Mouse (Mus musculus) frontal cortex, postnatal 14 days (tissue): ENCODE data around the gene Hist2h2be.

Experiments
- DNase-seq, 2 experiments: peaks; one replicate each; pipeline ENCODE4 v3.0.0; 2022; ENCODE audit warnings: low spot score in 2 of 2

Hist2h2be gene

GRCm38 (mm10) chr3:96262216-96262875 lies 41.4 kb downstream of the Hist2h2be start:
- DNase-seq, result peak; percentile 70 to 80

DNA sequence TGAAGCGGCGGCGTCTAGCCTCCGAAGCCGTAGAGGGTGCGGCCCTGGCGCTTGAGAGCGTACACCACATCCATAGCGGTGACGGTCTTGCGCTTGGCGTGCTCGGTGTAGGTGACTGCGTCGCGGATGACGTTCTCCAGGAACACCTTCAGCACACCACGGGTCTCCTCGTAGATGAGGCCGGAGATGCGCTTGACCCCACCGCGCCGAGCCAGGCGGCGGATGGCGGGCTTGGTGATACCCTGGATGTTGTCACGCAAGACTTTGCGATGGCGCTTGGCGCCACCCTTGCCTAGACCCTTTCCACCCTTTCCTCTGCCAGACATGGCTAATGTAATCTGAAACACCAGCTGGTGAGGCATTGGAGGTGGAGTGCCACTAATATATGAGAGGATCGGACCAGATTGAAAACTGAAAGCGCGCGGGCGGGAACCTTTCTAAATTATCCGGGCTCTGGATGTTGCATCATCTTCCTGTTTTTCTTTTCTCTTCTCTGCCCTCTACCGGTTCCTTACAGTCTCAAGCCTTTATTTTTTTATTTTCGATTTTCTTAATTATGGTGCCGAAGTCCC lies 42.1 kb downstream of the Hist2h2be start, which contains the start of gene Hist2h4:
Gene Hist2h4, minus strand, starts transcription at position 333 of the 572 bp plus-strand sequence.
- DNase-seq, result peak; percentile 96

- DNase-seq, result peak in 1 of 2 experiments; percentile 36
Measured at GRCm38 (mm10) chr3:96263558-96264403, 42.9 kb downstream of the Hist2h2be start.

- DNase-seq, result no peak
Measured at GRCm38 (mm10) chr3:96264404-96264949, 43.6 kb downstream of the Hist2h2be start.

GRCm38 (mm10) chr3:96266132-96266710 lies 45.3 kb downstream of the Hist2h2be start:
- no peak for DNase-seq

DNA sequence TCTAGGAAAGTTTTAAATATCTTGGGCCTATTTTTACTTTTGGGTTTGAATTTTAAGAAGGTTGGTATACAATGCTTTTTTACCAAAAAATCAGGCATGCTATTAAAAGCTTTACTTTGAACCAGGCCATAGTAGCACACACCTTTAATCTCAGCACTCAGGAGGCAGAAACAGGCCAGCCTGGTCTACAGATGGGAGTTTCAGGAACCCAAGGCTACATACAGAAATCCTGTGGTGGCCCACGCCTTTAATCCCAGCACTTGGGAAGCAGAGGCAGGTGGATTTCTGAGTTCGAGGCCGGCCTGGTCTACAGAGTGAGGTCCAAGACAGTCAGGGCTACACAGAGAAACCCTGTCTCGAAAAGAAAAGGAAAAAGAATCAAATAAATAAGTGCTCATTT lies 46.6 kb downstream of the Hist2h2be start:
- DNase-seq, result no peak

DNA sequence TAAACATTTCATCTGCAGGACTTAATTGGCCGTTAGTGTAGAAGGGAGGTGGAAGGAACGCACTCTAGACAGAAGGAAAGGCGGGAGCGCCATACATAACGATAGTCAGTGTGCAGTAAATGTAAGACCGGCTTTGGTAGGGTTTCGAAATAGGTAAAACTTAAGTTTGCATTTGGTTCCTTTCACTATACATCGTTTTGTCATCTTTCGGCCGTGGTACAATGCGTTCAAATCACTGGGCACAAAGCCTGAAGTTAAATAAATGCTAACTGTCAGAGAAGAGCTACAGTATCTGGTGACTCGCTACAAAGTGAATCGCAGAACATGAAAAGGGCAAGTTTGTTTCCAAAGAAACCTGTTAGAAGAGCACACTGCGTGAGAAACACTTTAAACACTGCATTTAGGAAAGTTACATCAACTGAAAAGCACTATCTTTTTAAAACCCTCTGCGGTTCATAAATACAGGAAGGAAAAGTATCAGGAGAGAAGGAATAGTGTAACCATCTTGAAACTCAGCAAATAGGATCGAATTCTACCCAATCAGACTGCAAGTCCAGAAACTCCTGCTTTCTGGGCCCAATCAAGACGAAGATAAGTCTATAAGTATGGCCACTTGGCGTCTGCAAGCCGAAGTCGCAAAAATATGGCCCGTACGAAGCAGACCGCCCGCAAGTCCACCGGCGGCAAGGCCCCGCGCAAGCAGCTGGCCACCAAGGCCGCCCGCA lies 47.3 kb downstream of the Hist2h2be start, which contains the start of gene Hist2h3b:
Gene Hist2h3b, plus strand, starts transcription at position 604 of the 725 bp plus-strand sequence.
- DNase-seq, result peak; percentile 74

DNA sequence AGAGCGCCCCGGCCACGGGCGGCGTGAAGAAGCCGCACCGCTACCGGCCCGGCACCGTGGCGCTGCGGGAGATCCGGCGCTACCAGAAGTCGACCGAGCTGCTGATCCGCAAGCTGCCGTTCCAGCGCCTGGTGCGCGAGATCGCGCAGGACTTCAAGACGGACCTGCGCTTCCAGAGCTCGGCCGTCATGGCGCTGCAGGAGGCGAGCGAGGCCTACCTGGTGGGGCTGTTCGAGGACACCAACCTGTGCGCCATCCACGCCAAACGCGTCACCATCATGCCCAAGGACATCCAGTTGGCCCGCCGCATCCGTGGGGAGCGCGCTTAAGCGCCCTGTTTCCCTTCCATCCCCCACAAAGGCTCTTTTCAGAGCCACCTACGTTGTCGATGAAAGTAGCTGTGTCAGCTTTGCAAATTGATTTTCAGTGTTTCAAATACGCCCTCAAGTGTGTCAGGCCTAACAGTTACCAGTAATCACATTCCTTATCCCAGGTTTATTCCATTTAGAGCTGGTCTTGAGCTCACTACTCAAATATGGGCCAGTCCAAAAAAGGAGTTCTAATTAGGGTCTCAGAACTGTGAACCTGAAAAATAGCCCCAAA lies 48.0 kb downstream of the Hist2h2be start:
- peak in 1 of 2 experiments; percentile 34 for DNase-seq

GRCm38 (mm10) chr3:96269511-96270474 lies 48.9 kb downstream of the Hist2h2be start, which contains the start of gene Hist2h2bb:
TSS of gene Hist2h2bb (plus strand) at chr3:96269752.
- DNase-seq, result peak; percentile 90 to 94
